Mouse (Mus musculus): ENCODE measurements around the gene Tmem178b. TPM values are rescaled to one million over a fixed set of nuclear protein-coding genes. Genes with fewer than 3 reads are reported as not detected.
A peak's percentile ranks its signal among the peaks of the same experiment; 100 is the strongest.

Gene Tmem178b
- total RNA-seq, 2 experiments from 2014 or later, result 258 to 291 TPM

- DNase-seq, result no peak
- intact Hi-C loops (cut with DNase I), result no loop called here
These were observed 140.3 kb downstream of the Tmem178b start for GRCm38 (mm10) chr6:40013407-40013806.

- intact Hi-C loops (cut with DNase I), result no loop called here
- DNase-seq, result no peak
These were observed 142.1 kb downstream of the Tmem178b start for GRCm38 (mm10) chr6:40015185-40015584.

GRCm38 (mm10) chr6:40015711-40016460 is 142.8 kb downstream of the Tmem178b start:
- no peak for DNase-seq
- intact Hi-C loops (cut with DNase I), result no loop called here

GRCm38 (mm10) chr6:40019396-40019795 is 146.3 kb downstream of the Tmem178b start:
- intact Hi-C loops (cut with DNase I), result no loop called here
- DNase-seq, result no peak

GRCm38 (mm10) chr6:40023592-40024335 is 150.7 kb downstream of the Tmem178b start:
- intact Hi-C loops (cut with DNase I), result no loop called here
- peak; percentile 29 for DNase-seq

- DNase-seq, result no peak
- intact Hi-C loops (cut with DNase I), result no loop called here
These were observed 151.4 kb downstream of the Tmem178b start for GRCm38 (mm10) chr6:40024336-40024934.

- DNase-seq, result no peak
- intact Hi-C loops (cut with DNase I), result no loop called here
These were observed 159.8 kb downstream of the Tmem178b start for GRCm38 (mm10) chr6:40032901-40033300.

GRCm38 (mm10) chr6:40033935-40034334 is 160.9 kb downstream of the Tmem178b start:
- intact Hi-C loops (cut with DNase I), result no loop called here
- no peak for DNase-seq

GRCm38 (mm10) chr6:40048969-40049908 is 176.2 kb downstream of the Tmem178b start:
- intact Hi-C loops (cut with DNase I), result loop anchor here (2.0 kb wide), 1 partner anchor 176 kb away; the partner anchor contains the start of gene Tmem178b
- peak; percentile 62 for DNase-seq

- no peak for DNase-seq
- intact Hi-C loops (cut with DNase I), result loop anchor here (2.0 to 10.0 kb wide), 3 partner anchors 177 to 255 kb away; partner anchors contain the start of gene Tmem178b
These were observed 176.9 kb downstream of the Tmem178b start for GRCm38 (mm10) chr6:40049909-40050484.

- no peak for DNase-seq
- intact Hi-C loops (cut with DNase I), result loop anchor here (10.0 kb wide), 2 partner anchors 183 to 253 kb away; no protein-coding TSS in a partner anchor
These were observed 178.6 kb downstream of the Tmem178b start for GRCm38 (mm10) chr6:40051698-40052097.

GRCm38 (mm10) chr6:40052593-40052992 is 179.5 kb downstream of the Tmem178b start:
- no peak for DNase-seq
- intact Hi-C loops (cut with DNase I), result loop anchor here (10.0 kb wide), 2 partner anchors 182 to 252 kb away; no protein-coding TSS in a partner anchor

- no peak for DNase-seq
- intact Hi-C loops (cut with DNase I), result loop anchor here (10.0 kb wide), 2 partner anchors 175 to 245 kb away; no protein-coding TSS in a partner anchor
These were observed 186.4 kb downstream of the Tmem178b start for GRCm38 (mm10) chr6:40059466-40059865.

- intact Hi-C loops (cut with DNase I), result no loop called here
- peak; percentile 46 for DNase-seq
These were observed 188.5 kb downstream of the Tmem178b start for GRCm38 (mm10) chr6:40061327-40062189.

GRCm38 (mm10) chr6:40062190-40062501 is 189.1 kb downstream of the Tmem178b start:
- DNase-seq, result no peak
- intact Hi-C loops (cut with DNase I), result no loop called here

GRCm38 (mm10) chr6:40063438-40063837 is 190.4 kb downstream of the Tmem178b start:
- intact Hi-C loops (cut with DNase I), result no loop called here
- no peak for DNase-seq

GRCm38 (mm10) chr6:40063899-40064298 is 190.8 kb downstream of the Tmem178b start:
- DNase-seq, result no peak
- intact Hi-C loops (cut with DNase I), result no loop called here

- intact Hi-C loops (cut with DNase I), result no loop called here
- DNase-seq, result peak; percentile 24
These were observed 191.3 kb downstream of the Tmem178b start for GRCm38 (mm10) chr6:40064342-40064741.

- intact Hi-C loops (cut with DNase I), result no loop called here
These were observed 195.4 kb downstream of the Tmem178b start for GRCm38 (mm10) chr6:40068467-40068866.

More at GRCm38 (mm10) chr6:40068467-40068866, 195.4 kb downstream of the Tmem178b start:
- peak; percentile 67 for DNase-seq

Data from left cerebral cortex, postnatal 4 days (tissue).